Mouse (Mus musculus): Measurements from ENCODE around the gene Dnhd1.
"Not testable (repeated sequence)": the region's sequence is repeated elsewhere in the genome, so short reads cannot be mapped to it uniquely, and the experiment has no call there.

The Dnhd1 gene

GRCm38 (mm10) chr7:105740089-105740795 lies 89.6 kb downstream of the Dnhd1 start:
- no peak for DNase-seq (ENCODE audit: low spot score)

- no peak for DNase-seq (ENCODE audit: low spot score)
These were observed 90.2 kb downstream of the Dnhd1 start for GRCm38 (mm10) chr7:105740851-105741250.

- no peak for DNase-seq (ENCODE audit: low spot score)
These were observed 91.4 kb downstream of the Dnhd1 start for GRCm38 (mm10) chr7:105741978-105742377.

- not testable (repeated sequence) for DNase-seq (ENCODE audit: low spot score)
These were observed 92.0 kb downstream of the Dnhd1 start for GRCm38 (mm10) chr7:105742539-105743215.

- not testable (repeated sequence) for DNase-seq (ENCODE audit: low spot score)
These were observed 92.8 kb downstream of the Dnhd1 start for GRCm38 (mm10) chr7:105743246-105743925.

GRCm38 (mm10) chr7:105743926-105744590 lies 93.4 kb downstream of the Dnhd1 start, which contains the start of gene Taf10:
Gene Taf10 (minus strand): TSS chr7:105744361.
- peak; percentile 74 for DNase-seq (ENCODE audit: low spot score)

GRCm38 (mm10) chr7:105747776-105748175 lies 97.1 kb downstream of the Dnhd1 start:
- no peak for DNase-seq (ENCODE audit: low spot score)

- DNase-seq (ENCODE audit: low spot score) = peak; percentile 85
These were observed 101.1 kb downstream of the Dnhd1 start, which contains the start of gene Tpp1 for GRCm38 (mm10) chr7:105751491-105752433. Gene Tpp1 (minus strand): TSS chr7:105752235.

- DNase-seq (ENCODE audit: low spot score) = no peak
These were observed 102.1 kb downstream of the Dnhd1 start for GRCm38 (mm10) chr7:105752716-105753115.

GRCm38 (mm10) chr7:105753281-105753680 lies 102.7 kb downstream of the Dnhd1 start:
- no peak for DNase-seq (ENCODE audit: low spot score)

- no peak for DNase-seq (ENCODE audit: low spot score)
These were observed 111.3 kb downstream of the Dnhd1 start for GRCm38 (mm10) chr7:105761813-105762484.

GRCm38 (mm10) chr7:105762517-105763270 lies 112.1 kb downstream of the Dnhd1 start:
- no peak for DNase-seq (ENCODE audit: low spot score)

GRCm38 (mm10) chr7:105764331-105764730 lies 113.7 kb downstream of the Dnhd1 start:
- no peak for DNase-seq (ENCODE audit: low spot score)

- no peak for DNase-seq (ENCODE audit: low spot score)
These were observed 117.1 kb downstream of the Dnhd1 start for GRCm38 (mm10) chr7:105767729-105768165.

GRCm38 (mm10) chr7:105769959-105770358 lies 119.3 kb downstream of the Dnhd1 start:
- no peak for DNase-seq (ENCODE audit: low spot score)
